ENCODE assay signal across 24 mouse cellular contexts in genomic region chr4:152128784-152129183, GRCm38 (mm10). TPM values are rescaled to one million over a fixed set of nuclear protein-coding genes. Genes with fewer than 3 reads are reported as not detected.
DNase-seq lines count a peak whose midpoint lies in the region; ATAC-seq lines count a peak whose summit lies in the region.
"Had no signal": no experiment of that assay in that cellular context is flagged by ENCODE, and none has a peak within 500 bp of the region (broad histone marks: within the 10 kb centered on the region; RNA-seq: fewer than 3 reads in every experiment).

No protein-coding gene starts in this region.

- H3K9me3 ChIP-seq in megakaryocyte, embryonic 14.5 days: peaks cover 36% of the 10 kb centered on the region
- H3K9me3 ChIP-seq: forebrain, embryonic 15.5 days; hindbrain, embryonic 15.5 days; limb, embryonic 13.5 days; midbrain, embryonic 12.5 days had no signal

- H3K36me3 ChIP-seq in megakaryocyte, embryonic 14.5 days (replicated peaks; ENCODE audit: low read length): peaks cover 25% of the 10 kb centered on the region
- H3K36me3 ChIP-seq: forebrain, embryonic 15.5 days; hindbrain, embryonic 15.5 days; limb, embryonic 13.5 days; midbrain, embryonic 12.5 days had no signal

- peak overlapping the region; percentile 31 for H3K4me3 ChIP-seq in megakaryocyte, embryonic 14.5 days (replicated peaks)
- H3K4me3 ChIP-seq: forebrain, embryonic 15.5 days; hindbrain, embryonic 15.5 days; layer of hippocampus, adult 2 months; left cerebral cortex, adult 2 months; limb, embryonic 13.5 days; midbrain, embryonic 12.5 days; myocyte had no signal

- DNase-seq in kidney, adult 9 months: peak; percentile 92
- peak; percentile 55 to 76 for DNase-seq in kidney, postnatal 4 days
- DNase-seq in yolk sac, embryonic 10.5 days (ENCODE audit: low spot score): peak; percentile 79
- no peak for DNase-seq in ovary, adult 18-20 months (ENCODE audit: low spot score)
- DNase-seq: adrenal gland, postnatal 10 days; B cell, adult 2 months; cerebellum, adult 8-10 months; gastrocnemius, postnatal 10 days; heart, postnatal 10 days; right cerebral cortex, adult 18-20 months had no signal

- peaks cover 99% of the 10 kb centered on the region for H3K27me3 ChIP-seq in megakaryocyte, embryonic 14.5 days (replicated peaks)

- peaks cover 73% of the 10 kb centered on the region for H3K4me1 ChIP-seq in megakaryocyte, embryonic 14.5 days

- no peak for ATAC-seq in megakaryocyte, adult 5-6 weeks (ENCODE audit: poor library complexity, severe bottlenecking)
- no peak for ATAC-seq in frontal cortex, adult (ENCODE audit: low TSS enrichment)
- ATAC-seq in megakaryocyte-erythroid progenitor cell, adult 5-6 weeks (replicated peaks; ENCODE audit: low FRiP score, low TSS enrichment, poor library complexity, severe bottlenecking): no peak
- ATAC-seq: forebrain, embryonic 15.5 days; lung, postnatal 0 days had no signal

RNA-seq across cellular contexts. Expression of gene Tnfrsf25, which starts 13.1 kb away (rescaled TPM):
- polyA plus RNA-seq in megakaryocyte, embryonic 14.5 days (2012; ENCODE audit: insufficient read depth, low replicate concordance): 0.56 TPM in 1 of 2 replicates, not detected in the other
- 0.13 and 0.25 TPM in 2 replicates for total RNA-seq in megakaryocyte, adult 5-6 weeks (2015)
- total RNA-seq in megakaryocyte, adult 5-6 weeks (2017): 0.18 and 2.8 TPM in 2 replicates
- total RNA-seq in megakaryocyte-erythroid progenitor cell, adult 5-6 weeks (2014; fragmentation: Nextera tagmentation): not detected in 2 replicates
- not detected in 2 replicates for total RNA-seq in megakaryocyte-erythroid progenitor cell, adult 5-6 weeks (2017)
- total RNA-seq: G1E had no signal
- polyA plus RNA-seq: G1E had no signal

RNA-seq across cellular contexts. Expression of gene Espn, which starts 23.4 kb away (rescaled TPM):
- polyA plus RNA-seq in megakaryocyte, embryonic 14.5 days (2012; ENCODE audit: insufficient read depth, low replicate concordance): 9.3 and 14.4 TPM in 2 replicates
- 1.2 and 1.4 TPM in 2 replicates for total RNA-seq in megakaryocyte, adult 5-6 weeks (2015)
- 0.22 and 0.24 TPM in 2 replicates for total RNA-seq in megakaryocyte, adult 5-6 weeks (2017)
- 2.9 and 5.7 TPM in 2 replicates for total RNA-seq in megakaryocyte-erythroid progenitor cell, adult 5-6 weeks (2014; fragmentation: Nextera tagmentation)
- 2.2 and 3.1 TPM in 2 replicates for total RNA-seq in megakaryocyte-erythroid progenitor cell, adult 5-6 weeks (2017)

RNA-seq across cellular contexts. Expression of gene Hes2, which starts 29.9 kb away (rescaled TPM):
- not detected in 2 replicates for polyA plus RNA-seq in megakaryocyte, embryonic 14.5 days (2012; ENCODE audit: insufficient read depth, low replicate concordance)
- total RNA-seq in megakaryocyte, adult 5-6 weeks (2015): not detected in 2 replicates
- not detected in 2 replicates for total RNA-seq in megakaryocyte, adult 5-6 weeks (2017)
- total RNA-seq in megakaryocyte-erythroid progenitor cell, adult 5-6 weeks (2014; fragmentation: Nextera tagmentation): 0.35 TPM in 1 of 2 replicates, not detected in the other
- total RNA-seq in megakaryocyte-erythroid progenitor cell, adult 5-6 weeks (2017): not detected in 2 replicates
- total RNA-seq: adrenal gland, postnatal 10 days; gastrocnemius, postnatal 10 days; heart, postnatal 10 days; layer of hippocampus, adult 2 months; left cerebral cortex, adult 2 months had no signal
- polyA plus RNA-seq: cortical plate, adult 2 months; forebrain, embryonic 15.5 days; hindbrain, embryonic 15.5 days; limb, embryonic 13.5 days; myocyte had no signal

RNA-seq across cellular contexts. Expression of gene Acot7, which starts 49.1 kb away (rescaled TPM):
- 103 and 107 TPM in 2 replicates for polyA plus RNA-seq in megakaryocyte, embryonic 14.5 days (2012; ENCODE audit: insufficient read depth, low replicate concordance)
- 43.3 and 44.5 TPM in 2 replicates for total RNA-seq in megakaryocyte, adult 5-6 weeks (2015)
- total RNA-seq in megakaryocyte, adult 5-6 weeks (2017): 40.1 and 43.3 TPM in 2 replicates
- 33.8 and 42.9 TPM in 2 replicates for total RNA-seq in megakaryocyte-erythroid progenitor cell, adult 5-6 weeks (2014; fragmentation: Nextera tagmentation)
- total RNA-seq in megakaryocyte-erythroid progenitor cell, adult 5-6 weeks (2017): 25.3 and 38.1 TPM in 2 replicates

RNA-seq across cellular contexts. Expression of gene Plekhg5, which starts 56.5 kb away (rescaled TPM):
- 3.6 and 5.5 TPM in 2 replicates for polyA plus RNA-seq in megakaryocyte, embryonic 14.5 days (2012; ENCODE audit: insufficient read depth, low replicate concordance)
- 1.7 and 2.6 TPM in 2 replicates for total RNA-seq in megakaryocyte, adult 5-6 weeks (2015)
- total RNA-seq in megakaryocyte, adult 5-6 weeks (2017): 3.0 and 3.6 TPM in 2 replicates
- 8.9 and 15.6 TPM in 2 replicates for total RNA-seq in megakaryocyte-erythroid progenitor cell, adult 5-6 weeks (2014; fragmentation: Nextera tagmentation)
- 6.8 and 7.1 TPM in 2 replicates for total RNA-seq in megakaryocyte-erythroid progenitor cell, adult 5-6 weeks (2017)
